Mouse (Mus musculus) ES-E14 (cell line): ENCODE data around the gene Mpp6.

Experiments used
- CHD2 ChIP-seq: IDR thresholded peaks from 2 replicates; pipeline ENCODE4 v1.6.1; 2014; ENCODE audit warnings: mild to moderate bottlenecking, low read depth, low read length, inconsistent platforms
- HCFC1 ChIP-seq: IDR thresholded peaks from 2 replicates; pipeline ENCODE4 v1.6.1; 2012; ENCODE audit warnings: low read length, inconsistent platforms, borderline replicate concordance; ENCODE audit not compliant: insufficient read depth
- MAFK ChIP-seq: IDR thresholded peaks from 2 replicates; pipeline ENCODE4 v1.6.1; 2014; ENCODE audit warnings: mild to moderate bottlenecking, low read depth, low read length, inconsistent platforms; ENCODE audit not compliant: insufficient read depth
- ZC3H11A ChIP-seq: IDR thresholded peaks from 2 replicates; pipeline ENCODE4 v1.6.1; 2012; ENCODE audit warnings: low read depth, mild to moderate bottlenecking, inconsistent platforms, low read length, borderline replicate concordance
- ZNF384 ChIP-seq: IDR thresholded peaks from 2 replicates; pipeline ENCODE4 v1.6.1; 2012; ENCODE audit warnings: low read depth, low read length, inconsistent platforms

DNA sequence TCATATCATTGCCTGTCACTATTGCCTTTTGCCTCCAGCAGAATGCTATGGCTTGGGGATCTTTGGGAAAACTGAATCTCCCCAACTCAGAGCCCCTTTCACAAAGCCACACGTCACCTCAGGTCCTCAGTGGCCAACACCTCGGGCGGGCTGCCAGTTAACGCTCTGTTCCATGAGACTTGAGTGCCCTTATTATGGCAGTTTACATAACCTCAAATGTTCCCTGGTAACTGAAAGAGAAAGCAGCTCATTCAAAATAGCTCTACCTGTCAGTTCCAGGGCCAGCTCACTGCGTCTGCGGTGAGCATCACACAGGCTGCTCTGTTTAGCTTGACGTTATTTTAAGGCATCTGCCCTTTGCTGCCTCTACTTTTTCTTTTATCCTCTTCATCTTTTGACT, 29.6 kb upstream of the Mpp6 start:
- TF ChIP-seq ZC3H11A (no peak), HCFC1 (no peak), ZNF384 (no peak), MAFK (no peak), CHD2 (no peak)
